Mouse (Mus musculus): ENCODE data around the gene Frmd4b.

Gene Frmd4b

GRCm38 (mm10) chr6:97352505-97353154 is 264.7 kb downstream of the Frmd4b start:
- DNase-seq = no peak

GRCm38 (mm10) chr6:97349355-97350138 is 267.8 kb downstream of the Frmd4b start:
- DNase-seq = no peak

GRCm38 (mm10) chr6:97346932-97347331 is 270.4 kb downstream of the Frmd4b start:
- DNase-seq = no peak

- DNase-seq = no peak
Observed at GRCm38 (mm10) chr6:97346527-97346926, 270.8 kb downstream of the Frmd4b start.

GRCm38 (mm10) chr6:97345921-97346320 is 271.4 kb downstream of the Frmd4b start:
- DNase-seq = no peak

GRCm38 (mm10) chr6:97342185-97342584 is 275.2 kb downstream of the Frmd4b start:
- DNase-seq = no peak

GRCm38 (mm10) chr6:97341628-97342027 is 275.7 kb downstream of the Frmd4b start:
- no peak for DNase-seq

GRCm38 (mm10) chr6:97341148-97341547 is 276.2 kb downstream of the Frmd4b start:
- DNase-seq = no peak

- DNase-seq = peak; percentile 7
Observed at GRCm38 (mm10) chr6:97340211-97340791, 277.0 kb downstream of the Frmd4b start.

GRCm38 (mm10) chr6:97339271-97339681 is 278.1 kb downstream of the Frmd4b start:
- no peak for DNase-seq

GRCm38 (mm10) chr6:97338843-97339242 is 278.5 kb downstream of the Frmd4b start:
- DNase-seq = no peak

GRCm38 (mm10) chr6:97333323-97333722 is 284.0 kb downstream of the Frmd4b start:
- DNase-seq = no peak

GRCm38 (mm10) chr6:97323951-97324350 is 293.4 kb downstream of the Frmd4b start:
- DNase-seq = no peak

GRCm38 (mm10) chr6:97322126-97322525 is 295.2 kb downstream of the Frmd4b start:
- no peak for DNase-seq

GRCm38 (mm10) chr6:97321156-97321555 is 296.2 kb downstream of the Frmd4b start:
- DNase-seq = no peak

- DNase-seq = no peak
Observed at GRCm38 (mm10) chr6:97319081-97319480, 298.3 kb downstream of the Frmd4b start.

- no peak for DNase-seq
Observed at GRCm38 (mm10) chr6:97317956-97318355, 299.4 kb downstream of the Frmd4b start.

- no peak for DNase-seq
Observed at GRCm38 (mm10) chr6:97316716-97317115, 300.6 kb downstream of the Frmd4b start.

GRCm38 (mm10) chr6:97315311-97315710 is 302.0 kb downstream of the Frmd4b start:
- no peak for DNase-seq

- no peak for DNase-seq
Observed at GRCm38 (mm10) chr6:97312545-97312939, 304.8 kb downstream of the Frmd4b start.

GRCm38 (mm10) chr6:97311599-97312544 is 305.5 kb downstream of the Frmd4b start:
- DNase-seq = no peak

- no peak for DNase-seq
Observed at GRCm38 (mm10) chr6:97310901-97311331, 306.4 kb downstream of the Frmd4b start.

- DNase-seq = no peak
Observed at GRCm38 (mm10) chr6:97309161-97309560, 308.2 kb downstream of the Frmd4b start.
